Mouse (Mus musculus): ENCODE results near the gene Gm8122. TPM values are rescaled to one million over a fixed set of nuclear protein-coding genes. Genes with fewer than 3 reads are reported as not detected.
A peak's percentile ranks its signal among the peaks of the same experiment; 100 is the strongest.
"Not testable (repeated sequence)": the region's sequence is repeated elsewhere in the genome, so short reads cannot be mapped to it uniquely, and the experiment has no call there.

Gene Gm8122
- total RNA-seq (2021): not detected

DNA sequence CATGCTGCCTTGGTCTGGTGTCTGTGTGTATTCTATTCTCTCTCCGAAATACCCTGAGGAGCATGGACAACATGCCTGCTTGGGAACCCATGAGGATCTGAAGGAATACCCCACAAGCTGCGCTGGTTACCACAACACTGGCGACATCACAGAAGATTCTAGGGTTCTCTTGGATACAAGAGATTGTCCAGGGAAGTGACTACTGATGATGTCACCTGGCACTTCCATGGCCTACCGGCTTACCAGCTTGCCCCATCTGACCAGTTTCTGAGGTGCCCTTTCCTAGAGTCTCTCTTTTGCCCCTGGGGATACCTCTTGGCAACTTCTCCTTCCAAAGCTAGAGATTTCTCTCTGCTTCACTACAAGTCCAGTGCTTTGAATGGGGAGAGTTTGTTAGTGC, at the start of gene Gm8122:
Gene Gm8122, minus strand, starts transcription at position 101 of the 400 bp plus-strand sequence.
- DNase-seq; intact Hi-C loops (cut with DNase I): not testable (repeated sequence)

GRCm38 (mm10) chr14:43278681-43279080, 43.6 kb upstream of the Gm8122 start:
- DNase-seq; intact Hi-C loops (cut with DNase I): not testable (repeated sequence)

DNA sequence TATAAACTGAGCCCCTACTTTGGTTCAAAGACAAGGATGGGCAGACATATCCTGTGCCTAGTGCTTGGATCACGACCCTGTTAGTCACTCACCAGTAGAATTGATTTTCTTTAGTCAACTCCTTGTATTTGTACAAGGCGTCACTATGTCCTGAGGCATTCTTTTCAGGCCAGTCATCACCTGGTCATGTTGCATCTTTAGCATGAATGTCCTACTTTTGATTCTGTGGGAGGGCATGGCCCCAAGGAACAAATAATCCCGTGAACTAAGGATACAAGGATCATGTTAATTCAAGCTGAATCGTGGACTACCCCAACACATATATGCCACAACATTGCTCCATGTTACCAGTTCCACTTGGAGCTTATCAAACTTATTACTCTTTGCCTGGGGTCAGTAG, 43.0 kb upstream of the Gm8122 start:
- DNase-seq; intact Hi-C loops (cut with DNase I): not testable (repeated sequence)

- DNase-seq; intact Hi-C loops (cut with DNase I): not testable (repeated sequence)
Measured at GRCm38 (mm10) chr14:43277468-43277867, 42.4 kb upstream of the Gm8122 start.

DNA sequence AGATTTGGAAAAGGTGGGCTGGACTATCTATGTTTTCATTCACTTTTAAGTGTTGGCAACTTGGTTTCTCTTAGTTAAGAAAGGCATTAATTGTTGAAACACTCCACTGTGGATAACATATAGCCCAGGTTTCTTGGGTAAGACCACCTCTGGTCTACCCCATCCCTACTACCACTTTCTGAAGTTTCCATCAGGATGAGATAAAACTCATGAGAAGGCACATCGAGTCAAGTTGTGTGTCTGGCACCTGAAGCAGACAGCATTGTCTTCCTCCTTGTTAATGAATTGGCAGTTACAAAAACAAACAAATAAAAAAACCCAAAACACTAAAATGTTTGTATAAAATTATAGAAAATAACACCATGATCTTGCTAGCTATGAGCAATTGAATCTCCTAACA, 40.6 kb upstream of the Gm8122 start:
- DNase-seq; intact Hi-C loops (cut with DNase I): not testable (repeated sequence)

DNA sequence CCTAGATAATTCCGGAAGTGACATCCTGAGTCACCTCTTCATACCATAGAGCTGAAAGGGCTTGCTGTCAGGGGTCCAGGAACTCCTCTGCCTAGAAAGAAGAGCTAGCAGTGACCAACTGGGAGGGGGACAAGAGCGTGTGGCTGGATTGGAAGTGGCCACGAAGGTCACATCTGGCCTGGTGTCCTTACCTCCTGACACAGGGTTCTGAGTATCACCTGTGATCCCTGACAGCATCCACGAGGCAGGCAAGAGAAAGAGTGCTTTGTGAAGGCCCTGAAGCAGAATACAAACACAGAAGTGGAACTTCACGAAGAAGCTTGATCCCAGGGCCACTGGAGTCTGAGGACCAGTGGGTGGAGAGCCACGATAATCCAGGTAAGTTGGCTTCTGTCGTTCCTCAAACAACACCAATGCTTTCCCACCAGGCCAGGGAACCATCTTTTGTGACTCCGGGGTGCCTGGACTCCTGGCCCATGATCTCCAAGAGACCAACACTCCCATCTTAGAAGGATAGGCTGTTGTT, 39.9 kb upstream of the Gm8122 start, which contains the start of gene Gm9732:
Gene Gm9732, plus strand, starts transcription at position 51 of the 526 bp plus-strand sequence.
- DNase-seq; intact Hi-C loops (cut with DNase I): not testable (repeated sequence)

DNA sequence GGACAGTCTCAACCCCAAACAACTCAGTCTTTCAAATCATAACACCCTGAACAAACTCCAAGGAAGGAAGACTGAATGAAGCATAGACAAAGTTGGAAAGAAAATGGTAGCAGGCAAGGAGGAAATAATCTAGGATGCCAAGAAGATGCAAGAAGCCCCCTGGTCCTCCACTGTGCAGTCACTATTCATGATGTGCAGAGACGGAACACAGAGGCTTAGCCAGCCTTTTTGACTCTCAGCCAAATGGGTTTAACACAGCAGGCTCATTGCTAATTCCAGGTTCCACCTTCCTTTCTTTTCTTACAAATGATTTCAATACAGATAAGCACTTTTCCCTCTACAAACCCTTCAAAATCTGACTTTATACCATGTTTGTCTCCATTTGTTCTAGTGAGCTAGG, 38.1 kb upstream of the Gm8122 start:
- intact Hi-C loops (cut with DNase I): not testable (repeated sequence)

DNA sequence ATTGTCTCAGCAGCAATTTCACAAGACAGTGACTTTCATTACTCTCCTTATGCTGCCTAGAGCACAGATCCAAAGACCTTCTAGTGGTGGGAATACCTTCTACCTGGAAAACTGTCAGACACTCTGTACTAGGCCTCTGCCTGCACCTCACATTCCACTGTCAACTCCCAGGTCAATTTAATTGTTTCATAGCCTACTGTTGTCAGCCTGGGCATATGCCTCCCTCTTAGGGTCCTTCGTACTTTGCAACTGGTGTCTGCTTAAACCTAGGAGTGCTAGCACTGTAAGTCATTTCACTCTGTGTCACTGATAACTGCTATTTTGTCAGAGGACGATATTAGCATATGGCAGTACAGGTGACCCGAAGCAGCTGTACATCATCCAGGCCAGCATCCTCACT, 34.1 kb upstream of the Gm8122 start:
- DNase-seq; intact Hi-C loops (cut with DNase I): not testable (repeated sequence)

More for the DNA sequence above, 38.1 kb upstream of the Gm8122 start:
- not testable (repeated sequence) for DNase-seq

GRCm38 (mm10) chr14:43268521-43269084, 33.5 kb upstream of the Gm8122 start:
- DNase-seq; intact Hi-C loops (cut with DNase I): not testable (repeated sequence)

DNA sequence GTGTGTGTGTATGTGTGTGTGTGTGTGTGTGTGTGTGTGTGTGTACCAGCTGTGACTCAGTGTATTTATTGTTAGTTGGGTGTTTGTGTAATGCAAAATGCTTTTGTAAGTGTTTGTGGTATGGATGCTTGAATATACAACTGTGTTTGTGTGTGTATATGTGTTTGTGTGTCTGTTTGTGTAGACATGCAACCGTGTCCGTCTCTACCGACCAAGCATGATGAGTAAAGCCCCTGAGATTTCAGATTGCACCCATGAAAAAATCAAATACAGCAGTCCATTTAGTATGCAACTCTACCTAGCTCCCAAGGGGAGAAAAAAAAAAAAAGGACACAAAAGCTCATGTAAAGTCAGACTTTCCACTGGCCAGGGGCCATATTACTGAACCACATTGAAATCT, 28.3 kb upstream of the Gm8122 start:
- DNase-seq; intact Hi-C loops (cut with DNase I): not testable (repeated sequence)

DNA sequence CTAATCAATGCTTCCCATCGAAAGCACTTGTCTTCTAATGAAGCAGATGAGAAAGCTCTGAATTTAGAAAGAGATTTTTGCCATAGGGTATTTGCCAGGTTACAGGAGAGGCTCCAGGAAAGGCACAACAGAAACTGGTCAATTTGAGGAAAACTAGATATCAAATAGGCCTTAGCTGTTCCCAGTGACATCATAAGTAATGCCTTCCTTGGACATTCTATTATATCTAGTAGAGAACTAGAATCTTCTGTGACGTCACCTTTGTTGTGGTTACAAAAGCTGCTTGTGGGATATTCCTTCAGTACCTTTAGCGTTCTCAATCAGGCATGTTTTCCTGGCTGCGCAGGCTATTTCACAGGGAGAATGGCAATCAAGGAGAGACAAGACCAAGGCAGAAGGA, 23.2 kb upstream of the Gm8122 start, which contains the start of gene Gm8126:
Gene Gm8126, plus strand, starts transcription at position 301 of the 400 bp plus-strand sequence.
- DNase-seq; intact Hi-C loops (cut with DNase I): not testable (repeated sequence)

DNA sequence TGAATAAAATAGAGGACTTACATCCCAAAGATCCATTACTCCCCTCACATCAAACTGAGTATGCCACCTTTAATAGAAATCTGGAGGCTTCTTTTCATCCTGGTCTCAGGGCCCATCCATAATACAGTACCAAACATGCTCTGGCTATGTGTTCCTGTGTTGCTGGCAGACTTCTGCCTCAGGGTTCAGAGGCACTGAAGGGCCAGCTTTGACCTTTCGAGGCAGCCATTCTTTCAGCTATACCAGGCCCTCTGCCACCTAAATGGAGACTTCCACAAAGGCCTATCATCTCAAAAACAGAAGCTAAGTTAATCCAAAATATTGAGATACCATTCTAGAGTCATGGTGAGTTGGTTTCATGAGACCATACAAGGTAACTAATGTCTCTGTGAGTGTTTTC, 21.4 kb upstream of the Gm8122 start:
- intact Hi-C loops (cut with DNase I); DNase-seq: not testable (repeated sequence)

DNA sequence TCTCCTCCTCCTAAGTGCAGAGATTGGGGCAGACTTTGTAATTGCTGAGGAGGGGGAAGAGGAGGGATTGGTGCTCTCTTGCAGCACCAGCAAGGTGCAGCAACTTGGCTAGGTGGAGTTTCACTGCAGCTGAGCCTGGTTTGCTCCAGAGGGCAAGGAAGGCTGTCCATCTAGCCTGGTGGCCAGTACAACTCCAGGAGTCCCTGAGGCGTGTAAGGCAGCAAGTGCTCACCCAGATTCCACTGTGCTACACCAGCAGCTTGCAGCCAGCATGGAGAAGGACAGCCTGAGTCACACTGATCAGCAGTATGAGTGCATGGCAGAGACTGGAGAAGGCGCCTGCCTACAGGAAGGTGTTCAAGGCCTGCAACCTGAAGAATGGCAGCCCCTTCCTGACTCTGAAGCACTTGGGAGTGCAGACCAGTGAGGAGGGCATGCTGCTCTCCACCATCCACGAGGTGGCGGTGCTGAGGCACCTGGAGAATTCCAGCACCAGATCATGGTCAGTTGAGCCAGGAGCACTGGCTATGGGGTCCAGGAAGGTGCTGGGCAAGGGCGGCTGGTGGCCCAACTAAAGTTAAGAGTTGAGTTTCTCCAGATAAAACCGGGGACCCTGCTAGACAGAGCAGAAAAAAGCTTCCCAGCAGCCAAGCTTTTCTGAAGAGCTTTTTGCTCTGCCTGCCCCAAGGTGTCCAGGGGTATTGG, 15.6 kb upstream of the Gm8122 start:
- DNase-seq: not testable (repeated sequence)

GRCm38 (mm10) chr14:43249611-43250170, 14.6 kb upstream of the Gm8122 start:
- DNase-seq: peak; percentile 15
- intact Hi-C loops (cut with DNase I): not testable (repeated sequence)

More for the DNA sequence above, 15.6 kb upstream of the Gm8122 start:
- intact Hi-C loops (cut with DNase I): not testable (repeated sequence)

DNA sequence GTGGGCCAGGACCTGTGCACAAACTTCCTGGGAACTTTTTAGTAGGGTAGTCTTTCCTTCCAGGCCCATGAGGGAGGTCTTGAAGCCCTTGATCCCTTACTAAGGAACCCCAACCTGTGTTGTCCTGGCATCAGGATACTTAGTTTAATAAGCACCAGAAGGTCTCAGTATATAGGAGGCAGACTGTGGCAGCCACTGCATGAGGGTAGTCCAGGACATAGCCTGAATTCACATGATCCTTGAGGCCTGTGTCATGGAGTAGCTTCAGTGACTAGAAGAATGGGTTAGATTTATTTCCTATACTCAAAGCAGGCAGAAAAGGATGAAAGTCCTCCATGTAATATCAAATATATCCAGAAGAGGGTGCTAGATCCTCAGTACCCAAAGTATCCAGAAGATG, 2.7 kb upstream of the Gm8122 start:
- DNase-seq; intact Hi-C loops (cut with DNase I): not testable (repeated sequence)

Other genes with a start within 250 kb of the Gm8122 start
- not detected for gene Gm8082, start 241.7 kb downstream of the Gm8122 start, total RNA-seq (2021)
- gene Gm10376, start 219.7 kb downstream of the Gm8122 start, total RNA-seq (2021): not detected
- not detected for gene Gm8094, start 158.7 kb downstream of the Gm8122 start, total RNA-seq (2021)
- under 1 TPM; 0.30 to 0.34 TPM for gene Gm8104, start 134.7 kb downstream of the Gm8122 start, total RNA-seq (2021)
- gene Gm7233, start 55.4 kb downstream of the Gm8122 start, total RNA-seq (2021): under 1 TPM in 1 of 2 experiments, not detected in 1; 0.40 TPM
- under 1 TPM; 0.34 to 0.36 TPM for gene Gm8126, start 23.3 kb upstream of the Gm8122 start, total RNA-seq (2021)
- gene Gm9732, start 39.7 kb upstream of the Gm8122 start, total RNA-seq (2021): not detected
- not detected for gene Gm8127, start 58.5 kb upstream of the Gm8122 start, total RNA-seq (2021)
- 1 to 10 TPM in 1 of 2 experiments, not detected in 1; 1.3 TPM for gene 1700001F09Rik, start 112.5 kb upstream of the Gm8122 start, total RNA-seq (2021)
- not detected for gene Gm8138, start 181.0 kb upstream of the Gm8122 start, total RNA-seq (2021)

All from left cerebral cortex, postnatal 4 days (tissue).